Mouse (Mus musculus) embryonic facial prominence, embryonic 10.5 days (tissue): ENCODE data around the gene Pbx4. TPM values are rescaled to one million over a fixed set of nuclear protein-coding genes. Genes with fewer than 3 reads are reported as not detected.
A peak's percentile ranks its signal among the peaks of the same experiment; 100 is the strongest.

Experiments used
- DNase-seq: peaks from one replicate; pipeline ENCODE4 v3.0.0-alpha.2; 2017; ENCODE audit warnings: low spot score
- H3K27ac ChIP-seq: fragments of 300-500 bp; sonication (generic); replicated peaks from 2 replicates; pipeline ENCODE4 v1.5.1; 2016; ENCODE audit warnings: mild to moderate bottlenecking
- H3K27me3 ChIP-seq: fragments of 300-500 bp; sonication (generic); replicated peaks from 2 replicates; pipeline ENCODE4 v1.6.1; 2016; ENCODE audit warnings: low read depth, mild to moderate bottlenecking; ENCODE audit not compliant: poor library complexity, severe bottlenecking
- H3K36me3 ChIP-seq: fragments of 300-500 bp; sonication (generic); replicated peaks from 2 replicates; pipeline ENCODE4 v1.6.1; 2016; ENCODE audit warnings: mild to moderate bottlenecking, moderate library complexity
- H3K4me1 ChIP-seq: fragments of 300-500 bp; sonication (generic); 2 replicates; pipeline ENCODE4 v1.6.1; 2016
- H3K4me3 ChIP-seq: fragments of 300-500 bp; sonication (generic); 2 replicates; pipeline ENCODE4 v1.5.1; 2016; ENCODE audit warnings: mild to moderate bottlenecking, moderate library complexity
- H3K9me3 ChIP-seq: fragments of 300-500 bp; sonication (generic); 2 replicates; pipeline ENCODE4 v1.6.1; 2016; ENCODE audit warnings: mild to moderate bottlenecking
- WGBS: fragments of 180-500 bp; shearing (Covaris S2); methylation state at CpG from one replicate; pipeline ENCODE4 v1.1.7; 2016; 5-methylcytosine and 5-hydroxymethylcytosine counted together
- polyA plus RNA-seq: library from polyadenylated mRNA; unstranded; fragments of >200 nt; fragmentation: Nextera tagmentation; extraction: Ambion mirVana; gene quantifications from 2 replicates; pipeline ENCODE4 v1.2.1, GENCODE M21; 2016

Gene Pbx4
- polyA plus RNA-seq, 1 experiment from 2014 or later: 17.1 TPM

GRCm38 (mm10) chr8:69912478-69913074, 80.3 kb downstream of the Pbx4 start:
- 89% methylated on average over 12 of the region's 12 CpGs for WGBS
- no peak overlapping the region for H3K4me3 ChIP-seq
- no peaks in the 10 kb centered on the region for H3K27me3 ChIP-seq
- H3K27ac ChIP-seq: no peak overlapping the region
- H3K9me3 ChIP-seq: no peaks in the 10 kb centered on the region
- H3K36me3 ChIP-seq: peaks cover 100% of the 10 kb centered on the region
- no peak for DNase-seq
- H3K4me1 ChIP-seq: no peaks in the 10 kb centered on the region

- no peak for DNase-seq
- peaks cover under 1% of the 10 kb centered on the region; the same call in 1 of the 2 replicates for H3K4me1 ChIP-seq
- H3K27ac ChIP-seq: no peak overlapping the region
- no peak overlapping the region for H3K4me3 ChIP-seq
- H3K27me3 ChIP-seq: no peaks in the 10 kb centered on the region
- no peaks in the 10 kb centered on the region for H3K9me3 ChIP-seq
- peaks cover 86% of the 10 kb centered on the region for H3K36me3 ChIP-seq
- WGBS: 87% methylated on average over 4 of the region's 4 CpGs
Measured at GRCm38 (mm10) chr8:69914526-69914925, 82.2 kb downstream of the Pbx4 start.

DNA sequence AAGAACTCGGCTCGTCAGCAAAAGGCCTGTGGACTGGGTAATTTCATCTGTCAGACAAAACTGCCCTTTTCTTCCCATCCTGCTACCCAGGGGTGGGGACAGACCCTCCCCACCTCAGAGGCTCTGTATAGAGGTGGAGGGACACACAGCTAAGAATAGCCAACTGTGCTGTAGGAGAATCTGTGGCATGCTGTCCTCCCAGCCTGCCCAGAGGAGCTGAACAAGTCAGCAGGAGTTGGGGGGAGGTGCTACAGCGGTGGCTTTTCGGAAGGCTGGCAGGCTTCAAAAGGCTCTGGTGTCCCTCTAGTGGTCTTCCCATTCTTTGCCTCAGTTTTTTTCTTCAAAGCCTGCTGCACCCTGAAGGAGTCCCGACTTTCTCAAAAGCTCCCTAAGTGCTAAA, 83.5 kb downstream of the Pbx4 start:
- Histone ChIP-seq H3K27me3 (no peaks in the 10 kb centered on the region), H3K36me3 (peaks cover 74% of the 10 kb centered on the region)
- no peak for DNase-seq

DNA sequence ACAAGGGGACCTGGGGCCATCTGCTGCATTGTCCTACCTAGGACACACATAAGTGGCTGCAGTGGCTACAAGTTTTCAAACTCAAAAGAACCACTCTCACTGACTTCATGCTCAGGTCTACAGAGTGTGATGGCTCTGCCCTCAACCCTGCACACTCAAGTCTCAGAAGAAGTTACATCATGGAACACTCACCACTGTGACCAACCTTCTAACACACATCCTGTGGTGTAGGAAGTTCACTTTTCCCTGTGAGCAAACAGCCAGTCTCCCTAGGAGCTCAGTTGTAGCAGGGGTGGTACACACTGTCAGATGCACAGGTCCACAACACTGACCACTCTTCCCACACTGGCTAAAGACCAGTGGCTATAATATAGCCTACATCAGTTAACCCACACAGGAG, 86.2 kb downstream of the Pbx4 start:
- DNase-seq: no peak
- Histone ChIP-seq H3K4me1 (peaks cover 25% of the 10 kb centered on the region), H3K27me3 (no peaks in the 10 kb centered on the region), H3K4me3 (no peak overlapping the region), H3K9me3 (no peaks in the 10 kb centered on the region), H3K36me3 (peaks cover 60% of the 10 kb centered on the region), H3K27ac (no peak overlapping the region)

More for the DNA sequence above, 83.5 kb downstream of the Pbx4 start:
- no peaks in the 10 kb centered on the region for H3K9me3 ChIP-seq
- H3K4me1 ChIP-seq: peaks cover 12% of the 10 kb centered on the region
- 58% methylated on average over 5 of the region's 5 CpGs for WGBS
- no peak overlapping the region for H3K4me3 ChIP-seq
- H3K27ac ChIP-seq: no peak overlapping the region

DNA sequence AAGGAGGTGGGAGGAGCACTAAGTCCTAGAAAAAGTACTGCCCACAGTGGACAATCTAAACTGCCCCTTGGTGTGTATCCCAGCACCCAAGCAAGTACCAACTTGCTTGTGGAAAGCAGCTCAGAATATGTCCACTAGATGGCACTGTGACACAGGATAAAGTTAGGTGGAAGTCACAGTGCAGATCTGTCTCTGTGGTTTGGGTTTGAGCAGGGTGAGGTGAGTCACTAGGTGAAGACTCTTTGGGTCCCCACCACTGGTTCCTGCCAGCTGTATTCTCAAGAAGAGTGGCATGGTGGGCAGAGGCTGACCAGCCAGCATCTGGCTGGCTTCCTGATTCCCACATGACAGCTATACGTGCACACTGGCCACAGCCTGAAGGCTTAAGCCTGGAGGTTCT, 86.7 kb downstream of the Pbx4 start:
- DNase-seq: peak; percentile 74
- Histone ChIP-seq H3K4me1 (peaks cover 25% of the 10 kb centered on the region), H3K4me3 (no peak overlapping the region), H3K36me3 (peaks cover 60% of the 10 kb centered on the region), H3K9me3 (no peaks in the 10 kb centered on the region), H3K27ac (no peak overlapping the region), H3K27me3 (no peaks in the 10 kb centered on the region)
- 59% methylated on average over 1 of the region's 1 CpGs for WGBS

DNA sequence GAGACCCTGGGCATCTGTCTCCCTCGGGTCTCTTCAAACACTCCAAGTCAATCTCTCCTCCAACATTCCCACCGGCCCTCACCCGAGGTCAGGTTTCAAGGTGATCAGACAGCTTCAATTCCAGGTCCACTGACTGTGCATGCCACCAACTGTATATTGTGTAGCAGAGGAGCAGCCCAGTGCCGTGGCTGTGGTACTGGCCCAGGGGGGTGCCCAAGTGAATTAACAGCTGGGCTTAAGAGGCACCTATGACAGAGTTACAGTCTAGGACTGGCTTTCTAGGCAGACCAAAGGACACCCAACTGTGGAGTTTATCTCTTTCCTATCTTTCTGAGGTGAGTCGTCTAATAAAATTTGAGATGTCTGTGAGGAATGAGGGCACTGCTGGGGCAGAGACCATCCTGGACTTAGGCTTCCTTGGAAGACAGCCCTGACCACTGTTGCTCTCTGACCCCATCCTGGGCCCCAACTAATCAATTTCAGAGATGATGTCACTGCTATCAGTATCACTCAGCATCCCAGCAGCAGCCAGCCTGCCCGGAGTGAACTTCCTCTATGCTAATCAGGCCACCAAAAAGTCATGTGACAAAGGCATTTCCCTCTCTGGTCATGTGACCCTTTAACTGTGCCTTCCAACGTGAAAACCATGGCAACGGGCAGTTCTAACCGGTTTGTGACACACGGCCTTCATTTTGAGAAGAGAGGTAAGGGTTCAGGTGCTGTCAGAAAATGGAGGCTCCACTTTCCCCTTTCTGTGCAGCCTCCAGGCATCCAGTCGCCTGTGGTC, 87.8 kb downstream of the Pbx4 start:
- H3K9me3 ChIP-seq: no peaks in the 10 kb centered on the region
- peak overlapping the region; percentile 84 for H3K27ac ChIP-seq
- WGBS: 46% methylated on average over 11 of the region's 11 CpGs
- peak overlapping the region; percentile 31 for H3K4me3 ChIP-seq
- peaks cover 25% of the 10 kb centered on the region for H3K4me1 ChIP-seq
- DNase-seq: peak; percentile 84
- peaks cover 52% of the 10 kb centered on the region for H3K36me3 ChIP-seq
- H3K27me3 ChIP-seq: no peaks in the 10 kb centered on the region

DNA sequence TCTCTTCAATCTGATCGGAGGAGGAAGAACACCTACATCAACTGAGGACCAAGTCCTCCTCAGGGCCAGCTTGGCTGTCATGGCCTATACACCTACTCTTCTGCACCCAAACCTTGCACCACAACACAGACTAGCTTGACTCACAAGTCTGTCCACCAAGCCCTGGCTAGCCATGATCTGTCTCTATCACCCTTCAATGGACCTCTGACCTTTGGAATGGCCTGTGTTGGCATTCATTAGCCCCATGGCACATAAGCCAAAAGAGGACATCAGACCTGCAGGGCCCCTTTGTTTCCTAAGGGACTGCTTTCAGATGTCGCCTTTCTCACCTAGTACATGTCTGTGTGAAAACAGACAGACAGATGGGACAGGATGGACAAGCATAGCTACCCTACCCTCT, 88.8 kb downstream of the Pbx4 start:
- no peaks in the 10 kb centered on the region for H3K9me3 ChIP-seq
- H3K4me3 ChIP-seq: peak overlapping the region; percentile 31; the same call in 1 of the 2 replicates
- WGBS: 91% methylated on average over 2 of the region's 2 CpGs
- no peaks in the 10 kb centered on the region for H3K27me3 ChIP-seq
- no peak for DNase-seq
- peaks cover 50% of the 10 kb centered on the region for H3K36me3 ChIP-seq
- H3K4me1 ChIP-seq: peaks cover 25% of the 10 kb centered on the region
- peak overlapping the region; percentile 84 for H3K27ac ChIP-seq

Other genes with a start within 250 kb of the Pbx4 start
- gene Zfp868, start 206.9 kb upstream of the Pbx4 start, polyA plus RNA-seq: 30.6 and 32.2 TPM in 2 replicates
- 2.1 and 2.2 TPM in 2 replicates for gene Zfp964, start 178.0 kb upstream of the Pbx4 start, polyA plus RNA-seq
- 33.1 and 33.7 TPM in 2 replicates for gene Zfp869, start 121.8 kb upstream of the Pbx4 start, polyA plus RNA-seq
- 5.6 and 6.3 TPM in 2 replicates for gene Zfp963, start 82.5 kb upstream of the Pbx4 start, polyA plus RNA-seq
- 1.2 TPM in 1 of 2 replicates, not detected in the other for gene Gm20422, start 57.6 kb upstream of the Pbx4 start, polyA plus RNA-seq
- 59.8 and 65.8 TPM in 2 replicates for gene Atp13a1, start 41.3 kb upstream of the Pbx4 start, polyA plus RNA-seq
- gene Zfp866, start 41.3 kb upstream of the Pbx4 start, polyA plus RNA-seq: 33.3 and 34.7 TPM in 2 replicates
- gene Gmip, start 23.8 kb upstream of the Pbx4 start, polyA plus RNA-seq: 9.6 and 10.6 TPM in 2 replicates
- gene Lpar2, start 10.1 kb upstream of the Pbx4 start, polyA plus RNA-seq: 1.0 and 1.1 TPM in 2 replicates
- 0.39 and 0.54 TPM in 2 replicates for gene Cilp2, start 55.2 kb downstream of the Pbx4 start, polyA plus RNA-seq
- gene Tssk6, start 69.7 kb downstream of the Pbx4 start, polyA plus RNA-seq: 4.4 and 4.8 TPM in 2 replicates
- gene Ndufa13, start 70.1 kb downstream of the Pbx4 start, polyA plus RNA-seq: 159 and 164 TPM in 2 replicates
- gene Yjefn3, start 70.2 kb downstream of the Pbx4 start, polyA plus RNA-seq: 4.2 and 4.3 TPM in 2 replicates
- gene Gatad2a, start 163.9 kb downstream of the Pbx4 start, polyA plus RNA-seq: 57.3 and 59.9 TPM in 2 replicates
- 63.9 and 67.3 TPM in 2 replicates for gene Mau2, start 210.2 kb downstream of the Pbx4 start, polyA plus RNA-seq
- gene Sugp1, start 210.3 kb downstream of the Pbx4 start, polyA plus RNA-seq: 53.5 and 56.5 TPM in 2 replicates
- gene Tm6sf2, start 240.4 kb downstream of the Pbx4 start, polyA plus RNA-seq: 0.47 and 0.80 TPM in 2 replicates